Mouse (Mus musculus) MEL (cell line): Measurements from ENCODE around the gene She. TPM values are rescaled to one million over a fixed set of nuclear protein-coding genes. Genes with fewer than 3 reads are reported as not detected.

Source experiments
- DNase-seq: peaks from one replicate; pipeline ENCODE4 v3.0.0; 2011; ENCODE audit warnings: low read depth, low spot score
- H3K27ac ChIP-seq: 2 replicates; pipeline ENCODE4 v1.5.1; 2012; ENCODE audit warnings: low read depth, mild to moderate bottlenecking, control low read depth, low read length, moderate library complexity; ENCODE audit not compliant: control insufficient read depth
- H3K27me3 ChIP-seq, 2 experiments: fragments of 150-350 bp in 1 of 2; sonication (generic) in 1 of 2; 2 replicates each; pipeline ENCODE4 v1.6.1; 2012; ENCODE audit warnings: low read length in 2 of 2, mild to moderate bottlenecking in 2 of 2, improper control_type of control experiment in 1 of 2, moderate library complexity in 1 of 2; ENCODE audit not compliant: insufficient read depth in 2 of 2, control insufficient read depth in 1 of 2
- H3K36me3 ChIP-seq, 2 experiments: 2 replicates each; pipeline ENCODE4 v1.6.1; 2012 to 2014; ENCODE audit warnings: low read length in 2 of 2, improper control_type of control experiment in 1 of 2, inconsistent platforms in 1 of 2, mild to moderate bottlenecking in 1 of 2; ENCODE audit not compliant: insufficient read depth in 2 of 2, control insufficient read depth in 1 of 2
- H3K4me1 ChIP-seq, 2 experiments: fragments of 150-350 bp in 1 of 2; sonication (generic) in 1 of 2; 2 replicates each; pipeline ENCODE4 v1.6.1; 2012; ENCODE audit warnings: low read length in 2 of 2, improper control_type of control experiment in 1 of 2, mild to moderate bottlenecking in 1 of 2; ENCODE audit not compliant: insufficient read depth in 2 of 2, control insufficient read depth in 1 of 2
- H3K4me3 ChIP-seq, 2 experiments: fragments of 150-350 bp in 1 of 2; sonication (generic) in 1 of 2; 2 replicates each; pipeline ENCODE4 v1.5.1; 2012; ENCODE audit warnings: low read depth in 2 of 2, low read length in 2 of 2, mild to moderate bottlenecking in 2 of 2, moderate library complexity in 2 of 2, control low read depth in 1 of 2, improper control_type of control experiment in 1 of 2; ENCODE audit not compliant: control insufficient read depth in 1 of 2, insufficient read depth in 1 of 2
- H3K79me2 ChIP-seq: 2 replicates; pipeline ENCODE4 v1.6.1; 2012; ENCODE audit warnings: mild to moderate bottlenecking, low read length, moderate library complexity; ENCODE audit not compliant: control insufficient read depth, poor library complexity, insufficient read depth
- H3K9ac ChIP-seq: 2 replicates; pipeline ENCODE4 v1.6.1; 2012; ENCODE audit warnings: low read depth, mild to moderate bottlenecking, control low read depth, low read length, moderate library complexity; ENCODE audit not compliant: control insufficient read depth, poor library complexity, severe bottlenecking
- H3K9me3 ChIP-seq: fragments of 150-350 bp; sonication (generic); replicated peaks from 2 replicates; pipeline ENCODE4 v1.6.1; 2012; ENCODE audit warnings: mild to moderate bottlenecking, low read length, improper control_type of control experiment, moderate library complexity; ENCODE audit not compliant: insufficient read depth
- BHLHE40 ChIP-seq: IDR thresholded peaks from 2 replicates; pipeline ENCODE4 v1.6.1; 2012; ENCODE audit warnings: low read depth, mild to moderate bottlenecking, inconsistent platforms, low read length, improper control_type of control experiment, borderline replicate concordance
- CHD1 ChIP-seq: IDR thresholded peaks from 2 replicates; pipeline ENCODE4 v1.6.1; 2012; ENCODE audit warnings: low read depth, mild to moderate bottlenecking, inconsistent platforms, low read length, improper control_type of control experiment
- CHD2 ChIP-seq: IDR thresholded peaks from 2 replicates; pipeline ENCODE4 v1.6.1; 2011; ENCODE audit warnings: low read length, improper control_type of control experiment
- ELF1 ChIP-seq: IDR thresholded peaks from 2 replicates; pipeline ENCODE4 v1.6.1; 2014; ENCODE audit warnings: low read depth, mild to moderate bottlenecking, inconsistent platforms, low read length, improper control_type of control experiment, moderate library complexity
- EP300 ChIP-seq, 2 experiments: IDR thresholded peaks; 2 replicates each; pipeline ENCODE4 v1.6.1; 2011; ENCODE audit warnings: improper control_type of control experiment in 2 of 2, low read length in 2 of 2, low read depth in 1 of 2, mild to moderate bottlenecking in 1 of 2
- ETS1 ChIP-seq: IDR thresholded peaks from 2 replicates; pipeline ENCODE4 v1.6.1; 2012; ENCODE audit warnings: low read depth, mild to moderate bottlenecking, inconsistent platforms, low read length, improper control_type of control experiment, moderate library complexity
- GATA1 ChIP-seq: IDR thresholded peaks from 2 replicates; pipeline ENCODE4 v1.6.1; 2011; ENCODE audit warnings: low read depth, low read length, improper control_type of control experiment
- JUND ChIP-seq: IDR thresholded peaks from 2 replicates; pipeline ENCODE4 v1.6.1; 2011; ENCODE audit warnings: low read depth, mild to moderate bottlenecking, improper control_type of control experiment, low read length
- MAFK ChIP-seq: IDR thresholded peaks from 2 replicates; pipeline ENCODE4 v1.6.1; 2011; ENCODE audit warnings: low read depth, mild to moderate bottlenecking, low read length, improper control_type of control experiment, borderline replicate concordance
- MAX ChIP-seq: IDR thresholded peaks from 2 replicates; pipeline ENCODE4 v1.6.1; 2011; ENCODE audit warnings: low read length, improper control_type of control experiment
- MAZ ChIP-seq: IDR thresholded peaks from 2 replicates; pipeline ENCODE4 v1.6.1; 2012; ENCODE audit warnings: low read depth, mild to moderate bottlenecking, inconsistent platforms, low read length, improper control_type of control experiment
- MXI1 ChIP-seq: IDR thresholded peaks from 2 replicates; pipeline ENCODE4 v1.6.1; 2011; ENCODE audit warnings: mild to moderate bottlenecking, low read depth, low read length, improper control_type of control experiment
- MYC ChIP-seq: IDR thresholded peaks from 2 replicates; pipeline ENCODE4 v1.6.1; 2011; ENCODE audit warnings: low read depth, mild to moderate bottlenecking, low read length, improper control_type of control experiment, moderate library complexity
- NELFE ChIP-seq: IDR thresholded peaks from 2 replicates; pipeline ENCODE4 v1.6.1; 2011; ENCODE audit warnings: low read depth, low read length, improper control_type of control experiment
- NRF1 ChIP-seq: IDR thresholded peaks from 2 replicates; pipeline ENCODE4 v1.6.1; 2014; ENCODE audit warnings: low read depth, mild to moderate bottlenecking, inconsistent platforms, low read length, improper control_type of control experiment, moderate library complexity; ENCODE audit not compliant: poor library complexity, insufficient read depth, severe bottlenecking
- SIN3A ChIP-seq: IDR thresholded peaks from 2 replicates; pipeline ENCODE4 v1.6.1; 2012; ENCODE audit warnings: low read length, improper control_type of control experiment, inconsistent platforms
- SMC3 ChIP-seq: IDR thresholded peaks from 2 replicates; pipeline ENCODE4 v1.6.1; 2011; ENCODE audit warnings: low read depth, low read length, improper control_type of control experiment
- TBP ChIP-seq: IDR thresholded peaks from 2 replicates; pipeline ENCODE4 v1.8.0; 2011; ENCODE audit warnings: low read depth, low read length, improper control_type of control experiment
- TCF12 ChIP-seq: IDR thresholded peaks from 2 replicates; pipeline ENCODE4 v1.6.1; 2014; ENCODE audit warnings: low read depth, mild to moderate bottlenecking, inconsistent platforms, low read length, improper control_type of control experiment, moderate library complexity
- UBTF ChIP-seq: IDR thresholded peaks from 2 replicates; pipeline ENCODE4 v1.6.1; 2012; ENCODE audit warnings: low read depth, mild to moderate bottlenecking, inconsistent platforms, low read length, improper control_type of control experiment, moderate library complexity, borderline replicate concordance; ENCODE audit not compliant: insufficient read depth
- USF1 ChIP-seq: IDR thresholded peaks from 2 replicates; pipeline ENCODE4 v1.6.1; 2014; ENCODE audit warnings: low read depth, mild to moderate bottlenecking, inconsistent platforms, low read length, improper control_type of control experiment, moderate library complexity
- USF2 ChIP-seq, 2 experiments: IDR thresholded peaks; 2 replicates each; pipeline ENCODE4 v1.6.1; 2011 to 2012; ENCODE audit warnings: improper control_type of control experiment in 2 of 2, low read length in 2 of 2, borderline replicate concordance in 1 of 2, inconsistent platforms in 1 of 2, low read depth in 1 of 2, mild to moderate bottlenecking in 1 of 2; ENCODE audit not compliant: insufficient read depth in 1 of 2
- ZMIZ1 ChIP-seq: IDR thresholded peaks from 2 replicates; pipeline ENCODE4 v1.6.1; 2012; ENCODE audit warnings: low read depth, mild to moderate bottlenecking, inconsistent platforms, low read length, improper control_type of control experiment, moderate library complexity
- ZNF384 ChIP-seq: IDR thresholded peaks from 2 replicates; pipeline ENCODE4 v1.6.1; 2012; ENCODE audit warnings: low read depth, mild to moderate bottlenecking, inconsistent platforms, low read length, improper control_type of control experiment
- polyA plus RNA-seq, 2 experiments: library from polyadenylated mRNA; stranded (reverse) in 1 of 2; unstranded in 1 of 2; fragments of >175 nt in 1 of 2; fragments of >200 nt in 1 of 2; gene quantifications; 2 replicates each; pipeline versions ENCODE4 v1.2.1 to v1.2.4; 2012; ENCODE audit warnings: low replicate concordance in 2 of 2, low read depth in 1 of 2; ENCODE audit not compliant: insufficient read length in 2 of 2, insufficient read depth in 1 of 2, missing spikeins in 1 of 2
- total RNA-seq: library from RNA; depleted of rRNA; stranded (reverse); fragments of 300-350 nt; gene quantifications from 2 replicates; pipeline ENCODE4 v1.2.3, GENCODE M21; 2012

The She gene
- total and polyA plus RNA-seq, 3 experiments, result 3.3 to 3.5 TPM; not detected in 1

- TF ChIP-seq USF1, result peak; percentile 84
- TF ChIP-seq MAX, result no peak
- TF ChIP-seq ETS1, result no peak
Observed at GRCm38 (mm10) chr3:89871339-89871914, 40.3 kb downstream of the She start (continued).

- no peak overlapping the region for H3K4me3 ChIP-seq
- H3K27ac ChIP-seq, result peak overlapping the region; percentile 22; the same call in 1 of the 2 replicates
- no peaks in the 10 kb centered on the region for H3K27me3 ChIP-seq
- H3K36me3 ChIP-seq, result peaks cover 0 to 27% of the 10 kb centered on the region in 2 experiments; a peak in 2 of 4 replicates
- no peaks in the 10 kb centered on the region for H3K9me3 ChIP-seq
- no peak overlapping the region for H3K9ac ChIP-seq
- peak; percentile 64 for DNase-seq
- TF ChIP-seq MYC (peak; percentile 64), MXI1 (peak; percentile 95), MAX (peak; percentile 81), USF2 (IDR thresholded peaks at IDR 0.05; ENCODE audit: borderline replicate concordance in 1 of 2, insufficient read depth in 1 of 2, low read depth in 1 of 2, low read length in 2 of 2) (0 out of 4 replicates have a peak, but pooled peaks of 1 of the 2 experiments have one; percentile 32), ZMIZ1 (no peak), NRF1 (no peak; the same call in 1 of the 2 replicates), USF1 (peak; percentile 86), TCF12 (peak; percentile 65), GATA1 (peak; percentile 61), ETS1 (peak; percentile 90), ZNF384 (peak; percentile 18; the same call in 1 of the 2 replicates), EP300 (IDR thresholded peaks at IDR 0.05; ENCODE audit: low read depth in 1 of 2, low read length in 2 of 2) (peak; percentile 48 to 71), TBP (no peak), NELFE (no peak), SIN3A (peak; percentile 82), BHLHE40 (peak; percentile 98)
- no peaks in the 10 kb centered on the region for H3K79me2 ChIP-seq
- peaks cover 9 to 32% of the 10 kb centered on the region in 2 experiments for H3K4me1 ChIP-seq
Observed at GRCm38 (mm10) chr3:89872209-89872608, 41.0 kb downstream of the She start.

- no peaks in the 10 kb centered on the region for H3K9me3 ChIP-seq
- no peaks in the 10 kb centered on the region for H3K27me3 ChIP-seq
- TF ChIP-seq USF2 (IDR thresholded peaks at IDR 0.05; ENCODE audit: borderline replicate concordance in 1 of 2, insufficient read depth in 1 of 2, low read depth in 1 of 2, low read length in 2 of 2) (no peak), MYC (no peak), ELF1 (no peak), JUND (no peak), TBP (no peak), UBTF (no peak), SMC3 (no peak), CHD2 (no peak), ZNF384 (no peak), MAZ (no peak), CHD1 (no peak), TCF12 (no peak), SIN3A (no peak), MAFK (no peak), MXI1 (no peak)
- peaks cover 9 to 32% of the 10 kb centered on the region in 2 experiments for H3K4me1 ChIP-seq
- no peak overlapping the region for H3K4me3 ChIP-seq
- no peaks in the 10 kb centered on the region for H3K79me2 ChIP-seq
- no peak for DNase-seq
- H3K36me3 ChIP-seq, result peaks cover 0 to 27% of the 10 kb centered on the region in 2 experiments; a peak in 2 of 4 replicates
- H3K27ac ChIP-seq, result no peak overlapping the region
- no peak overlapping the region for H3K9ac ChIP-seq
Observed at GRCm38 (mm10) chr3:89872684-89873083, 41.5 kb downstream of the She start.
